ENCODE assay signal across 8 mouse cellular contexts in genomic region chr5:123141555-123142160, GRCm38 (mm10). TPM values are rescaled to one million over a fixed set of nuclear protein-coding genes. Genes with fewer than 3 reads are reported as not detected.
DNase-seq lines count a peak whose midpoint lies in the region; ATAC-seq lines count a peak whose summit lies in the region.

No protein-coding gene starts in this region.

- peak overlapping the region; percentile 100 for H3K27ac ChIP-seq in stomach, embryonic 15.5 days

- peaks cover 3% of the 10 kb centered on the region; the same call in 1 of the 2 replicates for H3K36me3 ChIP-seq in stomach, embryonic 15.5 days

- no peaks in the 10 kb centered on the region for H3K9me3 ChIP-seq in stomach, embryonic 15.5 days

- H3K4me2 ChIP-seq in stomach, embryonic 15.5 days = peak overlapping the region; percentile 90

- peak overlapping the region; percentile 90 for H3K4me3 ChIP-seq in stomach, embryonic 15.5 days (replicated peaks)

- no peaks in the 10 kb centered on the region for H3K27me3 ChIP-seq in stomach, embryonic 15.5 days (replicated peaks)

- DNase-seq in cerebellum, adult 11-12 months = peak; percentile 77
- DNase-seq in cerebellum, adult 9-10 months = no peak
- DNase-seq in 416B (ENCODE audit: low read depth) = peak; percentile 82
- peak; percentile 62 for DNase-seq in cerebellum, adult 8-10 months
- DNase-seq in gastrocnemius, postnatal 10 days = peak; percentile 64
- DNase-seq in kidney, postnatal 14 days = peak; percentile 68

- ATAC-seq in megakaryocyte, adult 5-6 weeks (ENCODE audit: poor library complexity, severe bottlenecking) = peak; percentile 10; the same call in 1 of the 2 replicates
- no peak for ATAC-seq in stomach, embryonic 15.5 days (ENCODE audit: insufficient read depth, low FRiP score, low read depth)

- peak overlapping the region; percentile 98 for H3K9ac ChIP-seq in stomach, embryonic 15.5 days

- peaks cover 35% of the 10 kb centered on the region for H3K4me1 ChIP-seq in stomach, embryonic 15.5 days

- WGBS in stomach, embryonic 15.5 days = under 1% methylated on average over 35 of the region's 38 CpGs

RNA-seq across cellular contexts. Expression of gene Setd1b, which starts 0.3 kb away (rescaled TPM):
- total RNA-seq in gastrocnemius, postnatal 10 days (2021) = 10 to 100 TPM; 11.0 to 17.1 TPM
- 40.4 and 44.9 TPM in 2 replicates for total RNA-seq in megakaryocyte, adult 5-6 weeks (2015)
- total RNA-seq in megakaryocyte, adult 5-6 weeks (2017) = 4.1 and 8.7 TPM in 2 replicates
- polyA plus RNA-seq in stomach, embryonic 15.5 days (2015; fragmentation: Nextera tagmentation; extraction: Ambion mirVana) = 9.4 and 9.6 TPM in 2 replicates

RNA-seq across cellular contexts. Expression of gene Rhof, which starts 9.2 kb away (rescaled TPM):
- 1 to 10 TPM in 1 of 2 experiments, under 1 TPM in 1; 0.68 to 1.4 TPM for total RNA-seq in gastrocnemius, postnatal 10 days (2021)
- total RNA-seq in megakaryocyte, adult 5-6 weeks (2015) = 5.4 and 7.6 TPM in 2 replicates
- total RNA-seq in megakaryocyte, adult 5-6 weeks (2017) = 6.4 and 6.5 TPM in 2 replicates
- polyA plus RNA-seq in stomach, embryonic 15.5 days (2015; fragmentation: Nextera tagmentation; extraction: Ambion mirVana) = 1.9 and 2.3 TPM in 2 replicates

RNA-seq across cellular contexts. Expression of gene Psmd9, which starts 27.6 kb away (rescaled TPM):
- total RNA-seq in gastrocnemius, postnatal 10 days (2021) = 10 to 100 TPM; 19.6 to 20.0 TPM
- 14.0 and 24.6 TPM in 2 replicates for total RNA-seq in megakaryocyte, adult 5-6 weeks (2015)
- 9.6 and 20.4 TPM in 2 replicates for total RNA-seq in megakaryocyte, adult 5-6 weeks (2017)
- polyA plus RNA-seq in stomach, embryonic 15.5 days (2015; fragmentation: Nextera tagmentation; extraction: Ambion mirVana) = 67.6 and 76.0 TPM in 2 replicates

RNA-seq across cellular contexts. Expression of gene Hpd, which starts 40.9 kb away (rescaled TPM):
- under 1 TPM in 1 of 2 experiments, not detected in 1; 0.61 TPM for total RNA-seq in gastrocnemius, postnatal 10 days (2021)
- not detected in 2 replicates for total RNA-seq in megakaryocyte, adult 5-6 weeks (2015)
- total RNA-seq in megakaryocyte, adult 5-6 weeks (2017) = not detected in 2 replicates
- polyA plus RNA-seq in stomach, embryonic 15.5 days (2015; fragmentation: Nextera tagmentation; extraction: Ambion mirVana) = 2.2 and 5.3 TPM in 2 replicates
